Mouse (Mus musculus): Measurements from ENCODE around the gene Homer1. TPM values are rescaled to one million over a fixed set of nuclear protein-coding genes. Genes with fewer than 3 reads are reported as not detected.

Homer1 gene
- polyA plus RNA-seq, 1 experiment from 2014 or later: 2.2 TPM

- TF ChIP-seq EP300 (optimal IDR thresholded peaks at IDR 0.05): no peak
- no peak for TF ChIP-seq CTCF (IDR thresholded peaks at IDR 0.05; ENCODE audit: low read depth)
- Histone ChIP-seq H3K27ac (replicated peaks) (no peak overlapping the region), H3K4me1 (replicated peaks; ENCODE audit: control insufficient read depth, insufficient read depth) (no peaks in the 10 kb centered on the region), H3K4me3 (ENCODE audit: low read depth, low read length) (no peak overlapping the region), H3K36me3 (ENCODE audit: control insufficient read depth, insufficient read depth, low read length) (no peaks in the 10 kb centered on the region), H3K27me3 (ENCODE audit: control insufficient read depth, insufficient read depth, low read length) (no peaks in the 10 kb centered on the region), H3K9me3 (ENCODE audit: control insufficient read depth, low read length) (no peaks in the 10 kb centered on the region), H3K4me2 (replicated peaks; ENCODE audit: low read depth) (no peak overlapping the region), H3K9ac (ENCODE audit: low read length) (no peak overlapping the region)
- 67% methylated on average over 5 of the region's 5 CpGs for WGBS
- DNase-seq (ENCODE audit: low spot score) (no peak), ATAC-seq (ENCODE audit: low FRiP score, low TSS enrichment) (no peak)
Measured at GRCm38 (mm10) chr13:93320089-93320488, 20.7 kb downstream of the Homer1 start.

- Histone ChIP-seq H3K4me2 (replicated peaks; ENCODE audit: low read depth) (no peak overlapping the region), H3K9ac (ENCODE audit: low read length) (no peak overlapping the region), H3K9me3 (ENCODE audit: control insufficient read depth, low read length) (no peaks in the 10 kb centered on the region), H3K4me3 (ENCODE audit: low read depth, low read length) (no peak overlapping the region), H3K27ac (replicated peaks) (no peak overlapping the region), H3K4me1 (replicated peaks; ENCODE audit: control insufficient read depth, insufficient read depth) (no peaks in the 10 kb centered on the region), H3K36me3 (ENCODE audit: control insufficient read depth, insufficient read depth, low read length) (no peaks in the 10 kb centered on the region), H3K27me3 (ENCODE audit: control insufficient read depth, insufficient read depth, low read length) (no peaks in the 10 kb centered on the region)
- ATAC-seq (ENCODE audit: low FRiP score, low TSS enrichment): no peak
- WGBS: 79% methylated on average over 3 of the region's 3 CpGs
- DNase-seq (ENCODE audit: low spot score): no peak
- TF ChIP-seq CTCF (IDR thresholded peaks at IDR 0.05; ENCODE audit: low read depth) (no peak), EP300 (optimal IDR thresholded peaks at IDR 0.05) (no peak)
Measured at GRCm38 (mm10) chr13:93326326-93326725, 26.9 kb downstream of the Homer1 start.

- Histone ChIP-seq H3K9me3 (ENCODE audit: control insufficient read depth, low read length) (no peaks in the 10 kb centered on the region), H3K4me3 (ENCODE audit: low read depth, low read length) (no peak overlapping the region)
- ATAC-seq (ENCODE audit: low FRiP score, low TSS enrichment): no peak
Measured at GRCm38 (mm10) chr13:93331721-93332120, 32.3 kb downstream of the Homer1 start.

GRCm38 (mm10) chr13:93332491-93332890, 33.1 kb downstream of the Homer1 start:
- ATAC-seq (ENCODE audit: low FRiP score, low TSS enrichment): no peak
- H3K9me3 ChIP-seq (ENCODE audit: control insufficient read depth, low read length): no peaks in the 10 kb centered on the region
- no peak overlapping the region for H3K9ac ChIP-seq (ENCODE audit: low read length)
- H3K27me3 ChIP-seq (ENCODE audit: control insufficient read depth, insufficient read depth, low read length): no peaks in the 10 kb centered on the region
- H3K36me3 ChIP-seq (ENCODE audit: control insufficient read depth, insufficient read depth, low read length): no peaks in the 10 kb centered on the region
- DNase-seq (ENCODE audit: low spot score): no peak
- 92% methylated on average over 13 of the region's 13 CpGs for WGBS
- H3K27ac ChIP-seq (replicated peaks): no peak overlapping the region
- H3K4me1 ChIP-seq (replicated peaks; ENCODE audit: control insufficient read depth, insufficient read depth): no peaks in the 10 kb centered on the region
- TF ChIP-seq CTCF (IDR thresholded peaks at IDR 0.05; ENCODE audit: low read depth) (no peak), EP300 (optimal IDR thresholded peaks at IDR 0.05) (no peak)
- H3K4me3 ChIP-seq (ENCODE audit: low read depth, low read length): no peak overlapping the region
- H3K4me2 ChIP-seq (replicated peaks; ENCODE audit: low read depth): no peak overlapping the region

More at GRCm38 (mm10) chr13:93331721-93332120, 32.3 kb downstream of the Homer1 start:
- H3K4me1 ChIP-seq (replicated peaks; ENCODE audit: control insufficient read depth, insufficient read depth): no peaks in the 10 kb centered on the region
- DNase-seq (ENCODE audit: low spot score): no peak
- H3K27ac ChIP-seq (replicated peaks): no peak overlapping the region
- H3K4me2 ChIP-seq (replicated peaks; ENCODE audit: low read depth): no peak overlapping the region
- H3K27me3 ChIP-seq (ENCODE audit: control insufficient read depth, insufficient read depth, low read length): no peaks in the 10 kb centered on the region
- no peak overlapping the region for H3K9ac ChIP-seq (ENCODE audit: low read length)
- WGBS: 81% methylated on average over 2 of the region's 2 CpGs
- H3K36me3 ChIP-seq (ENCODE audit: control insufficient read depth, insufficient read depth, low read length): no peaks in the 10 kb centered on the region
- TF ChIP-seq EP300 (optimal IDR thresholded peaks at IDR 0.05) (no peak), CTCF (IDR thresholded peaks at IDR 0.05; ENCODE audit: low read depth) (no peak)

- H3K4me1 ChIP-seq (replicated peaks; ENCODE audit: control insufficient read depth, insufficient read depth): no peaks in the 10 kb centered on the region
- WGBS: 80% methylated on average over 3 of the region's 3 CpGs
- TF ChIP-seq EP300 (optimal IDR thresholded peaks at IDR 0.05) (no peak), CTCF (IDR thresholded peaks at IDR 0.05; ENCODE audit: low read depth) (peak; percentile 59)
- H3K9me3 ChIP-seq (ENCODE audit: control insufficient read depth, low read length): no peaks in the 10 kb centered on the region
- H3K4me2 ChIP-seq (replicated peaks; ENCODE audit: low read depth): no peak overlapping the region
- ATAC-seq (ENCODE audit: low FRiP score, low TSS enrichment) (no peak), DNase-seq (ENCODE audit: low spot score) (no peak)
- no peak overlapping the region for H3K4me3 ChIP-seq (ENCODE audit: low read depth, low read length)
- H3K27ac ChIP-seq (replicated peaks): no peak overlapping the region
- H3K27me3 ChIP-seq (ENCODE audit: control insufficient read depth, insufficient read depth, low read length): no peaks in the 10 kb centered on the region
- no peak overlapping the region for H3K9ac ChIP-seq (ENCODE audit: low read length)
- H3K36me3 ChIP-seq (ENCODE audit: control insufficient read depth, insufficient read depth, low read length): no peaks in the 10 kb centered on the region
Measured at GRCm38 (mm10) chr13:93335337-93335736, 35.9 kb downstream of the Homer1 start.

- ATAC-seq (ENCODE audit: low FRiP score, low TSS enrichment): no peak
Measured at GRCm38 (mm10) chr13:93338394-93338793, 39.0 kb downstream of the Homer1 start.

More at GRCm38 (mm10) chr13:93338394-93338793, 39.0 kb downstream of the Homer1 start:
- H3K4me1 ChIP-seq (replicated peaks; ENCODE audit: control insufficient read depth, insufficient read depth): no peaks in the 10 kb centered on the region
- H3K9me3 ChIP-seq (ENCODE audit: control insufficient read depth, low read length): no peaks in the 10 kb centered on the region
- H3K27me3 ChIP-seq (ENCODE audit: control insufficient read depth, insufficient read depth, low read length): no peaks in the 10 kb centered on the region
- WGBS: 28% methylated on average over 5 of the region's 5 CpGs
- no peak overlapping the region for H3K27ac ChIP-seq (replicated peaks)
- H3K4me3 ChIP-seq (ENCODE audit: low read depth, low read length): no peak overlapping the region
- H3K4me2 ChIP-seq (replicated peaks; ENCODE audit: low read depth): no peak overlapping the region
- no peak overlapping the region for H3K9ac ChIP-seq (ENCODE audit: low read length)
- no peak for DNase-seq (ENCODE audit: low spot score)
- no peaks in the 10 kb centered on the region for H3K36me3 ChIP-seq (ENCODE audit: control insufficient read depth, insufficient read depth, low read length)
- TF ChIP-seq CTCF (IDR thresholded peaks at IDR 0.05; ENCODE audit: low read depth) (no peak), EP300 (optimal IDR thresholded peaks at IDR 0.05) (no peak)

Measured in stomach, postnatal 0 days (tissue).